Mouse (Mus musculus): ENCODE data around the gene Dhps.

Dhps gene

GRCm38 (mm10) chr8:85071514-85072281, at the start of gene Dhps:
TSS of gene Dhps (plus strand) at chr8:85071757.
- peak; percentile 93 for DNase-seq (ENCODE audit: low read depth)

GRCm38 (mm10) chr8:85023846-85024245, 47.7 kb upstream of the Dhps start:
- DNase-seq (ENCODE audit: low read depth), result no peak

GRCm38 (mm10) chr8:85025098-85025932, 46.2 kb upstream of the Dhps start, which contains the start of gene Asna1:
TSS of gene Asna1 (minus strand) at chr8:85025281.
- peak; percentile 98 for DNase-seq (ENCODE audit: low read depth)

- peak; percentile 97 for DNase-seq (ENCODE audit: low read depth)
These were observed 44.7 kb upstream of the Dhps start, which contains the start of gene Trir for GRCm38 (mm10) chr8:85026670-85027515. TSS of gene Trir (plus strand) at chr8:85026823.

- peak; percentile 34 for DNase-seq (ENCODE audit: low read depth)
These were observed 44.1 kb upstream of the Dhps start for GRCm38 (mm10) chr8:85027516-85027855.

- peak; percentile 44 for DNase-seq (ENCODE audit: low read depth)
These were observed 43.6 kb upstream of the Dhps start for GRCm38 (mm10) chr8:85027922-85028321.

GRCm38 (mm10) chr8:85029271-85029670, 42.3 kb upstream of the Dhps start:
- DNase-seq (ENCODE audit: low read depth), result no peak

GRCm38 (mm10) chr8:85032622-85033311, 38.8 kb upstream of the Dhps start:
- DNase-seq (ENCODE audit: low read depth), result no peak

- no peak for DNase-seq (ENCODE audit: low read depth)
These were observed 37.7 kb upstream of the Dhps start for GRCm38 (mm10) chr8:85033867-85034266.

GRCm38 (mm10) chr8:85034764-85035163, 36.8 kb upstream of the Dhps start:
- no peak for DNase-seq (ENCODE audit: low read depth)

GRCm38 (mm10) chr8:85035165-85035727, 36.3 kb upstream of the Dhps start:
- no peak for DNase-seq (ENCODE audit: low read depth)

- DNase-seq (ENCODE audit: low read depth), result peak; percentile 68
These were observed 35.7 kb upstream of the Dhps start for GRCm38 (mm10) chr8:85035728-85036310.

- DNase-seq (ENCODE audit: low read depth), result no peak
These were observed 35.2 kb upstream of the Dhps start for GRCm38 (mm10) chr8:85036381-85036717.

GRCm38 (mm10) chr8:85036718-85037365, 34.7 kb upstream of the Dhps start, which contains the start of gene Tnpo2:
TSS of gene Tnpo2 (plus strand) at chr8:85036915.
- peak; percentile 99 for DNase-seq (ENCODE audit: low read depth)

- DNase-seq (ENCODE audit: low read depth), result no peak
These were observed 34.2 kb upstream of the Dhps start for GRCm38 (mm10) chr8:85037366-85037680.

- peak; percentile 56 for DNase-seq (ENCODE audit: low read depth)
These were observed 33.7 kb upstream of the Dhps start for GRCm38 (mm10) chr8:85037681-85038531.

- DNase-seq (ENCODE audit: low read depth), result no peak
These were observed 27.9 kb upstream of the Dhps start for GRCm38 (mm10) chr8:85043619-85044018.

- DNase-seq (ENCODE audit: low read depth), result peak; percentile 34
These were observed 14.2 kb upstream of the Dhps start for GRCm38 (mm10) chr8:85057367-85057766.

GRCm38 (mm10) chr8:85059879-85060616, 11.5 kb upstream of the Dhps start, which contains the start of gene Fbxw9:
TSS of gene Fbxw9 (plus strand) at chr8:85060055.
- DNase-seq (ENCODE audit: low read depth), result peak; percentile 93

Data from 416B (cell line).